Mouse (Mus musculus): ENCODE results near the gene En1.

The En1 gene

DNA sequence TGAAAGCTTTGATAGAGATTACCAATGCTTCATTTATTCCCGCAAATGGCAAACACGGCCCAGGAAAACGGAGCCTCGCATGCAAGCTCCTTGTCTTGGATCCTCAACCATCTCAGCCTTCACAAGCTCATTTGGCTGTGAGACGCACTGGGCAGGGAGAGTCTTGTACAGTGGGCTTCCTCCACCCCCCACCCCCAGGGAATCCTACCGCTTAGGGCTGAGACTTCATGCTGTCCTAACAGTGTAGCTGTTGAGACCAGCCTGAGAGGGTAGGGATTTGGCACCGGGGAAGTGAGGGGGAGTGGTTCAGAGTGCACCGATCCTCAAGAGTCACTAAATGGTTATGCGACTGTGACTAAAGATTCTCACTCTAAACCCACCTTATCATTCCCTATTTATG, 13.7 kb downstream of the En1 start:
- DNase-seq (ENCODE audit: extremely low read depth, low read depth, low spot score) = no peak

DNA sequence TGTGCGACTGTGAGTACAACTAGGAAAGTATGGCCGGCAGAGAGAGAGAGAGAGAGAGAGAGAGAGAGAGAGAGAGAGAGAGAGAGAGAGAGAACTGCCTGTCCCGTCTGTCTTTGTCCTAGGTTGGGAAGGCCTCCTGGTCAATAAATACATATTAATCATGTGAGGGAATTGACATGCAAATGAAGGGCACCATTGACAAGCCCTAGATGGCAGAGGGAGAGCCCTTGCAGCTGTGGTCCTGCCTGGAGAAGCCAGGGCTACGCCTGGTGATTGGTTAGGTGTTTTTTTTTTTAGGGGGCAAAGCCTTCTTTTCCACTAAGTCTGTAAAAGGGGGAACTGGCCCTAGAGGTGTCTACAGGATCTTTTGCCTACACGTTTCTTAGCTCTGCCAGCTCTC, 19.2 kb downstream of the En1 start:
- DNase-seq (ENCODE audit: extremely low read depth, low read depth, low spot score) = no peak

DNA sequence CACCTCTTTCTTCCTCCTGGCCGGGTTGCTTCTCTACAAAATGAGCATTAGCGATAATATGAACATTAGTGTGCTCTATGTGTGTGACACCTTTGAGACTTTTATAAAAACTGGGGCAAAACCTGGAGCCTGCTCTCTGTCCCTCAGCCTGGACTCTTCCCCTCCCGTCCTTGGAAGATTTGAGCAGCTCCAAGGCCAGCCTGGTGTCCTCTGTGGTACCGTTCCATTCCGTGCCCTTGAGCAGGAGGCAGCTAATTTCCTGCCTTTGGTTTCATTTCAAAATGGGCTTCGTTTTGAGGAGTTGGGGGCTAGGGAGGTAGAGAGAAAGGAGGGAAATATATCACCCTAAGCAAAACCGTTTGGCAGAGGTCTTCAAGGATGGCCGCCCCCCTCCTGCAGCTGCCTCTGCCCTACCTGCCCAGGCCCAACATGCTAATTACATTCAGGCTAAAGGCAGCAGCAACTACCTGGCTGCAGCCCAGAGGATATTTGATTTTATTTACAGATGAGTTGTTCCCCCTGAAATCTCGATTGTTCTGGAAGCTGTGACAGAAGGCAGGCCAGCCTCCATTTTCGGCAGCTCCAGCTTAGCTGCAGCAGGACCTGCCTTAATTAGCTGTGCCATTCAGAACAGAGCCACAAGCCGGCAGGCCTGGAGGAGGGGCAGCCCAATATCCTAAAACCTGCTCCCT, 24.9 kb downstream of the En1 start:
- no peak for DNase-seq (ENCODE audit: extremely low read depth, low read depth, low spot score)

DNA sequence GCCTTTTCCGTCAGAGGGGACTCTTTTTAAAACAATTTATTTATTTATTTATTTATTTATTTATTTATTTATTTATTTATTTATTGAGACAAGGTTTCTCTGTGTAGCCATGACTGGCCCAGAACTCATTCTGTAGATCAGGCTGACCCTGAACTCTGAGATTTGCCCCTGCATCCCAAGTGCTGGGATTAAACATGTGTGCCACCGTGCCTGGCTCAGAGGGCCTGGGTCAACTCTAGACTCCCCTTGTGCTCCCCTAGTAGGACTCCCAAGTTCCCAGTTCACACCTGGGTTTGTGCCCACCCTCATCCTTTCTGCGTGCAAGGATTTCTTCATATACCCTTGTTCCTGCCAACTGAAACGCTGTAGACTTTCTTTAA, 25.4 kb downstream of the En1 start:
- DNase-seq (ENCODE audit: extremely low read depth, low read depth, low spot score) = no peak

DNA sequence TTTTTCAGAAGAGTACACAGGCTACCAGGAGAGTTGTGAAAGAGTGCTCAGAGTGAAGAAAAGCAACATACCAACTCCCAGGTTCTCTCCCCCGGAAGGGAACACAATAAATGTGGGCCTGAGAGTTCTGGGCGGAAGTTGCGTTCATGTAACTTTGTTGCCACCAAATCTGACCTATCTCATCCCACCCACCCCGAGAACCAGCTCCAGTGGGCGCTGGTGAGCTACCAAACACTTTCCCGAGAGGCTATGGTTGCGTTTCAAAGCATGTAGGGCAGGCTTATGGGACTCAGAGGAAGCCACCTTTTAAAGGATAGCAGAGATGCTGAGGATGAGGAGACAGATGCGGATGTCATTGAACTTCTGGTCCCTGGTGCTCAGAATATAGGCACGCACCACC, 26.6 kb downstream of the En1 start:
- no peak for DNase-seq (ENCODE audit: extremely low read depth, low read depth, low spot score)

DNA sequence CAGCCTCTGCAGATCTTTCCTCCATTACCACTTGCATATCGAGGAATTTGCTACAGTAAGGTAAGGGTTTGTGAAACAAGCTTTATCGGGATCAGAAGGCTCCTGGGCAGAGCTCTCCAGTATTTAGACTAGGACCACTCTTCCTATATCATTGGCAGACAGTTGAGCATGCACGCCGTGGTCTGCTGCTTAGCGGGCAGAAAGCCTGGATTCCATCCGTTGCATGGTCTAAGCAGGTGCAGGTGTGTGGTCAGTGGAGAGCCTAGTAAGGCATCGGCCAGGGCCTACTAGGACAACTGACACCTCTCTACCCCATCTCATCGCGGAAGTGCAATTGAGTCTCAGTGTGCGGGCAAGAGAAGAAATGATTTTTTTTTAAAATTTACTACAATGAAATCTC, 41.2 kb downstream of the En1 start:
- DNase-seq (ENCODE audit: extremely low read depth, low read depth, low spot score) = no peak

DNA sequence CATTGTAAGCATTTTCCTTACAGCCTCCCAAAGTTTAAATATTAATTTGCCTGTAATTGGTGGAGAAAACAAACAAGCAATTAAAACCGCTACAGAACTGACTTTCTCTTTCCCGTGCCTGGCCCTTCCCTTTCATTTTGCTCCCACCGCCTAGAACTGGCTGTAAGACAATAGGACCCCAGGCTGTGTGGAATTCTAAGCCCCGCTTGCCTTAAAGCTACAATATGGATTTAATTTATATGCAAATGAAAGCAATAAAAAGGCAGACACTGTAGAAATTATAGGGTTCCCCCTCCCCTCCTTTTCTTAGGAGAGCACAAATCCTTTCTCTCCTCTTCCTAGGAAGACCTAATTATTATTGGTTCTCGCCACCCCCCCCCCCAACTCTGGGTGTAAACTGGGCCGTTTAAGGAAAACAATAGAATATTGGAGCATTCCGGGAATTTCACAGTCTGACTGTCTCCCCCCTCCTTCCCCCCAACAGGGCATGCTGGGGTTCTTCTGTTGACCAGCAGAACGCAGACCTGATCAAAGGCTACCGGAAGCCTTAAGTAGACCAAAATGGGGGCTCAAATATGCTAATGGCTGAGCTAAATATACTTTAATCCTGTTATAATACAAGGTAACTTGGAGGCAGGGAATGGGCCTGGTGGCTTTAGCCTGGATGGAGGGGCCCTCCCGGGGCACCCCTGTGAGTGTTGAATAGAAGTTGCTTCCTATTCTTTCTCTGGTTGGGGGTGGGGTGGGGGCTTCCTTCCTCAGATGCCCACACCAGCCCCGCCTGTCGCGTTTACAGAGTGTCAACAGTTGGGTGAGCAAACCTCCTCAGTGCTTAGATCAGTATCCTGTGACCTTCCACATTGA, 41.9 kb downstream of the En1 start:
- DNase-seq (ENCODE audit: extremely low read depth, low read depth, low spot score) = no peak

DNA sequence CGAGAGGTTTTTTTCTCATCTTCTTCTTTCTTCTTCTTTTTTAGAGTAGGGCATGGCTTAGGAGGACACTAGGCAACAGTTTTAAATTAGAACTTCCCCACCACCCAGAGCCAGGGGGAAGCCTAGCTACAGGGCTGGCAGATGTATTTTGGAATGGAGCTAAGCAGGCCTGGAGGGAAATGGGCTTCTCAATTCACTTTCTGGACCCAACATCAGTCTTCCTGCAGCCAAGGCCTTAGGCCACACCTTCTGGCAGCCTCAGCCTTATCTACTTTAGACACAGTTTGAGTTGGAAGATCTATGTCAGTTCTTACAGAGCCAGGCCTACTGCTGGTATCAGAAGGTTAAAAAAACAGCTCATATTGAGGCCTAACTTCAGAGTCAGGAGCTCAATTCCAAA, 42.5 kb downstream of the En1 start:
- DNase-seq (ENCODE audit: extremely low read depth, low read depth, low spot score) = no peak

DNA sequence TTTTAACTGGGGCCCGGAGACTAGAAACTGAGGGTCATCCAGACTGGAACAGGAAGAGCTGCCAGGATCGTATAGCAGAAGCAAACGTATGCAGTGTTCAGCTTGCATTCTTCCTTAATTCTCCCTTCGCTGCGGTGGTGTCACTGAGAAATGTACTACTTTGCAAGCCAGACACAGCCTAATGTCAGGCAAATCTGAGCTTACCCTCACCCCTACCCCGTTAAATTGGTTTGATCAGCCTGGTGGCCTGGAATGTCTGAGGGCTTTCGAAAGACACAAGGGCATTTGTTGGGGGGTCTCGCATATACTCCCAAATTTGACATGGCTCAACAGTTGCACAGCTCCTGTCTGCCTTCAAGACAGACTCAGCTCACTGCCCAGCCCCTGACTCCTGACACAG, 47.9 kb downstream of the En1 start:
- no peak for DNase-seq (ENCODE audit: extremely low read depth, low read depth, low spot score)

DNA sequence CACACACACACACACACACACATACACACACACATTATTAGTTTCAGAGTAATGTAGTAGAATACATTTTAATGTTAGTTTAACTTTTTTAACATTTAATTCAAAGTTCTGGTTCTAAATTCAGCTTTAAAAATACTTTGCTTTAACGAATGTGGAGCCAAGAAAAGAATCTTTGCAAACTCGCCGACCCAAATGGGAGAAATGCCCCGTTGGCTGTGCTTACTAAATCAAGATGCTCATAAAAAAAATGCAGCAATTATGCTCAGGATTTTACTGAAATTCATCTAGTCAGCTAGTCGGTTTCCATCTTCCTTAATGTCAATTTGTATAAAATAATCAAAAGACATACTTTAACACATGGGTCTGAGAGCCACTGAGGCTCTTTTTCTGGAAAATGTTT, 49.8 kb downstream of the En1 start:
- no peak for DNase-seq (ENCODE audit: extremely low read depth, low read depth, low spot score)

DNA sequence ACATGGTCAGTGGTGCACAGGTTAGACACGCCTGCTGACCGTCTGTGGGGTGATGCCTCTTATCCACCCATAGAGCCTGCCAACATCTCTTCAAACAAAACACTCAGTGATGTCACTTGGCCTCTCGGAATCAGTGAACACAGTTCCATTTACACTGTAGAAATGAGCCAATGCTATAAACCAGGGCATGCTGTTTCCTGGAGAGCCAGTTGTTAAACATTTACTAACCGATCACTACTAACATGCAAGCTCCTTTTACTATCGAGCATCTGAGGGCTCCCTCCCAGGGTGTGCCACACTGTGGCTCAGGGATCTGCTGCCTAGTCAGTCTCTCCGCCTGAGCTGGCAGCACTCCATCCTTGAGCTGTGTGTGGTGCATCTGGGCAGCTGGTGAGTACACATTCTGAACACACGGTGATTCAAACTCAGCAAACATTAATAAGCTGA, 52.8 kb downstream of the En1 start:
- DNase-seq (ENCODE audit: extremely low read depth, low read depth, low spot score) = no peak
